Mouse (Mus musculus) thymus, adult 2 months (tissue): Measurements from ENCODE around the gene Fry. TPM values are rescaled to one million over a fixed set of nuclear protein-coding genes. Genes with fewer than 3 reads are reported as not detected.

ENCODE experiments used
- DNase-seq: peaks from one replicate; pipeline ENCODE4 v3.0.0; 2021
- H3K27ac ChIP-seq: fragments of 200-500 bp; 2 replicates; pipeline ENCODE4 v1.5.1; 2012; ENCODE audit warnings: low read length, control low read depth; ENCODE audit not compliant: control insufficient read depth, insufficient read depth
- H3K27me3 ChIP-seq: fragments of 200-500 bp; 2 replicates; pipeline ENCODE4 v1.6.1; 2012; ENCODE audit warnings: mild to moderate bottlenecking, low read length, moderate library complexity, mixed read lengths; ENCODE audit not compliant: control insufficient read depth, insufficient read depth
- H3K36me3 ChIP-seq: fragments of 200-500 bp; 2 replicates; pipeline ENCODE4 v1.6.1; 2012; ENCODE audit warnings: mild to moderate bottlenecking, low read length, moderate library complexity; ENCODE audit not compliant: control insufficient read depth, insufficient read depth
- H3K4me1 ChIP-seq: fragments of 200-500 bp; replicated peaks from 2 replicates; pipeline ENCODE4 v1.6.1; 2012; ENCODE audit warnings: low read length; ENCODE audit not compliant: control insufficient read depth, insufficient read depth
- H3K4me3 ChIP-seq: fragments of 200-500 bp; 2 replicates; pipeline ENCODE4 v1.5.1; 2012; ENCODE audit warnings: mild to moderate bottlenecking, low read length, control low read depth, moderate library complexity; ENCODE audit not compliant: control insufficient read depth, insufficient read depth
- CTCF ChIP-seq: fragments of 200-500 bp; IDR thresholded peaks from 2 replicates; pipeline ENCODE4 v1.5.1; 2012; ENCODE audit warnings: mild to moderate bottlenecking, control low read depth, low read length, moderate library complexity, borderline replicate concordance; ENCODE audit not compliant: control insufficient read depth, poor library complexity, insufficient read depth; ENCODE audit errors: extremely low read depth
- POLR2A ChIP-seq: fragments of 200-500 bp; IDR thresholded peaks from 2 replicates; pipeline ENCODE4 v1.6.1; 2012; ENCODE audit warnings: mild to moderate bottlenecking, low read length, control low read depth, moderate library complexity; ENCODE audit not compliant: control insufficient read depth, poor library complexity, insufficient read depth; ENCODE audit errors: extremely low read depth
- WGBS: fragments of 180-500 bp; shearing (Covaris S2); methylation state at CpG from one replicate; pipeline ENCODE4 v1.1.7; 2018; 5-methylcytosine and 5-hydroxymethylcytosine counted together
- polyA plus RNA-seq: library from polyadenylated mRNA; depleted of rRNA; stranded (reverse); fragments of >200 nt; gene quantifications from 2 replicates; pipeline ENCODE4 v1.2.3, GENCODE M21; 2012

Fry gene
- polyA plus RNA-seq, 1 experiment, result 9.8 TPM

DNA sequence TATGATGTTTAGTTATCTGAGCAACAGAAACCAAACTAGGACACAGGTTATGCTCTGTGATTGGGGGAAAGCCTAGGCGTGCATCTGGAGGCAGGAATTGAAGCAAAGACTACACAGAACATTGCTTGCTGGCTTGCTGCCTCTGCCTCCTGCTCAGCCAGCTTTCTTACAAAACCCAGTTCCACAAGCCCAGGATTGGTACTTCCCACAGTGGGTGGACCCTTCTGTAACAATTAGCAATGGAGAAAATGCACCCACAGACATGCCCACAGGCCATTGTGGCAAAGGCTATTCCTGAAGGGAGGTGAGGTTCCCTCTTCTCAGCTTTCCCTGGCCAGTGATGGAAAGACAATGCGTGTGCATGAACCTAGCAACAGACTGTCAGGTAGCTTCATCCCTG, 4.1 kb downstream of the Fry start:
- no peak overlapping the region for H3K27ac ChIP-seq
- no peak for TF ChIP-seq CTCF
- TF ChIP-seq POLR2A, result no peak
- DNase-seq, result no peak
- H3K4me1 ChIP-seq, result peaks cover 7% of the 10 kb centered on the region
- no peaks in the 10 kb centered on the region for H3K27me3 ChIP-seq
- WGBS, result 96% methylated on average over 2 of the region's 2 CpGs
- no peaks in the 10 kb centered on the region for H3K36me3 ChIP-seq
- H3K4me3 ChIP-seq, result no peak overlapping the region

GRCm38 (mm10) chr5:150125920-150126319, 7.5 kb downstream of the Fry start:
- no peak overlapping the region for H3K27ac ChIP-seq

GRCm38 (mm10) chr5:150128432-150128831, 10.0 kb downstream of the Fry start:
- WGBS, result 95% methylated on average over 8 of the region's 8 CpGs
- TF ChIP-seq POLR2A (no peak), CTCF (no peak)
- Histone ChIP-seq H3K36me3 (no peaks in the 10 kb centered on the region), H3K27me3 (no peaks in the 10 kb centered on the region), H3K4me1 (no peaks in the 10 kb centered on the region), H3K4me3 (no peak overlapping the region), H3K27ac (no peak overlapping the region)
- DNase-seq, result no peak

More at GRCm38 (mm10) chr5:150125920-150126319, 7.5 kb downstream of the Fry start:
- TF ChIP-seq CTCF (no peak), POLR2A (no peak)
- H3K36me3 ChIP-seq, result no peaks in the 10 kb centered on the region
- no peaks in the 10 kb centered on the region for H3K27me3 ChIP-seq
- DNase-seq, result no peak
- WGBS, result 52% methylated on average over 9 of the region's 9 CpGs
- H3K4me3 ChIP-seq, result no peak overlapping the region
- H3K4me1 ChIP-seq, result no peaks in the 10 kb centered on the region

- no peak for DNase-seq
- H3K4me3 ChIP-seq, result no peak overlapping the region
- TF ChIP-seq POLR2A (no peak), CTCF (no peak)
Measured at GRCm38 (mm10) chr5:150130144-150130543, 11.7 kb downstream of the Fry start.

DNA sequence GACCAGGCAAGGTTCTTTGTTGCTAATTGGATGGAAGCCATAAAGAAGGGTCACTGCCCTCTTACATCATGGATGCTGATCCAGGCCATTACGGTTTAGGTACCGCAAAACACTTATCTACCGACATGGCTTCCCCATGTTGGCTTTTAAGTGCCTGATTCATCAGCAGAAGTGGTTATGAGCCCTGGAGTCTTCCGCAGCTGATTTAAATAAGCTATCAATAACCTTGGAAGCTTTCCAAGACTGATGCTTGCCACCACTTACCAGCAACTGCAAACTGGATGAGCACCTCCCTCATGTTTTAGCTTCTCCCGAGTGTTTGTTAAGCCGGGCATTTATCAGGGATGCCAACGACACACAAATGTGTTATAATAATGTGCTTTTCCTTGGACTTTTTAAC, 12.7 kb downstream of the Fry start:
- Histone ChIP-seq H3K27ac (no peak overlapping the region), H3K4me3 (no peak overlapping the region), H3K27me3 (no peaks in the 10 kb centered on the region), H3K4me1 (no peaks in the 10 kb centered on the region), H3K36me3 (no peaks in the 10 kb centered on the region)
- DNase-seq, result no peak
- 97% methylated on average over 7 of the region's 7 CpGs for WGBS
- TF ChIP-seq POLR2A (no peak), CTCF (no peak)

More at GRCm38 (mm10) chr5:150130144-150130543, 11.7 kb downstream of the Fry start:
- Histone ChIP-seq H3K36me3 (no peaks in the 10 kb centered on the region), H3K27ac (no peak overlapping the region), H3K4me1 (no peaks in the 10 kb centered on the region), H3K27me3 (no peaks in the 10 kb centered on the region)
- 94% methylated on average over 7 of the region's 7 CpGs for WGBS

- TF ChIP-seq CTCF, result no peak
- TF ChIP-seq POLR2A, result no peak
- Histone ChIP-seq H3K36me3 (no peaks in the 10 kb centered on the region), H3K4me1 (no peaks in the 10 kb centered on the region), H3K27me3 (no peaks in the 10 kb centered on the region), H3K4me3 (no peak overlapping the region), H3K27ac (no peak overlapping the region)
- DNase-seq, result no peak
- WGBS, result 95% methylated on average over 3 of the region's 3 CpGs
Measured at GRCm38 (mm10) chr5:150134651-150135050, 16.2 kb downstream of the Fry start.

DNA sequence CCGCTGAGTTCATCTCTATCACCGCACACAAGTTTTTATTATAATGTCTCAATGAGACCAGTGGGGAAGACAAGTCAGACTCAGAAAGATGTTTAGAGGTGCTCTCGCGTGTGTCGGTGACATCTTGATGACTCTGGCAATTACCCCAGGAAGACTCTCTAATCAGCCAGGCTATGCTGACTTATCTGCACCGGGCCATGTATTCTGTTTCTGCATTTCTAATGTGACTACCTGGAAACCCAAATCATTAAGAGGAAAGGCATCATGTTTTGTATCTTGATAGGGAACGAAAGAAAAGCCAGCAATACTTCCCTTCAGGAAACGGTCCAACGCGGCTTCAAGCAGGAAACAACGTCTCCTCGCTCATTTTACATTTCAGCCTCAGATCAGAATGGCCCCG, 17.1 kb downstream of the Fry start:
- TF ChIP-seq CTCF (no peak), POLR2A (no peak)
- Histone ChIP-seq H3K27me3 (no peaks in the 10 kb centered on the region), H3K4me3 (no peak overlapping the region), H3K27ac (no peak overlapping the region), H3K36me3 (no peaks in the 10 kb centered on the region), H3K4me1 (no peaks in the 10 kb centered on the region)
- no peak for DNase-seq
- WGBS, result 61% methylated on average over 13 of the region's 13 CpGs
